Mouse (Mus musculus) large intestine, adult 2 months (tissue): Measurements from ENCODE around the gene Tub. TPM values are rescaled to one million over a fixed set of nuclear protein-coding genes. Genes with fewer than 3 reads are reported as not detected.

ENCODE experiments used
- polyA plus RNA-seq: library from polyadenylated mRNA; depleted of rRNA; stranded (reverse); fragments of >200 nt; gene quantifications from 2 replicates; pipeline ENCODE4 v1.2.3, GENCODE M21; 2012; rRNA removed

Gene Tub
- polyA plus RNA-seq, 1 experiment = 0.90 TPM

Other genes starting within 250 kb of the Tub start
- gene Olfr512, start 237.0 kb upstream of the Tub start, polyA plus RNA-seq = not detected in 2 replicates
- gene Olfr513, start 199.4 kb upstream of the Tub start, polyA plus RNA-seq = not detected in 2 replicates
- gene Olfr514, start 124.3 kb upstream of the Tub start, polyA plus RNA-seq = not detected in 2 replicates
- not detected in 2 replicates for gene Olfr516, start 99.8 kb upstream of the Tub start, polyA plus RNA-seq
- not detected in 2 replicates for gene Olfr517, start 78.0 kb upstream of the Tub start, polyA plus RNA-seq
- gene Olfr518, start 65.3 kb upstream of the Tub start, polyA plus RNA-seq = not detected in 2 replicates
- not detected in 2 replicates for gene Olfr519, start 55.9 kb upstream of the Tub start, polyA plus RNA-seq
- 0.06 and 0.14 TPM in 2 replicates for gene Nlrp10, start 20.2 kb upstream of the Tub start, polyA plus RNA-seq
- gene Eif3f, start 15.9 kb upstream of the Tub start, polyA plus RNA-seq = 126 and 162 TPM in 2 replicates
- gene Ric3, start 133.0 kb downstream of the Tub start, polyA plus RNA-seq = 0.55 and 0.56 TPM in 2 replicates
- gene Lmo1, start 224.9 kb downstream of the Tub start, polyA plus RNA-seq = 0.95 and 1.0 TPM in 2 replicates